Mouse (Mus musculus) embryonic facial prominence, embryonic 14.5 days (tissue): ENCODE data around the gene Lipc. TPM values are rescaled to one million over a fixed set of nuclear protein-coding genes. Genes with fewer than 3 reads are reported as not detected.
A peak's percentile ranks its signal among the peaks of the same experiment; 100 is the strongest.

Source experiments
- ATAC-seq: fragments of 200-750 bp; cut with Nextera tagmentation; 2 replicates; pipeline ENCODE4 v1.8.0; 2017; ENCODE audit warnings: low read depth, moderate number of reproducible peaks, moderate TSS enrichment
- DNase-seq: peaks from one replicate; pipeline ENCODE4 v3.0.0-alpha.2; 2015; ENCODE audit warnings: low spot score
- H3K27ac ChIP-seq: fragments of 300-500 bp; sonication (generic); replicated peaks from 2 replicates; pipeline ENCODE4 v1.5.1; 2014; ENCODE audit warnings: low read depth, mild to moderate bottlenecking, low read length, moderate library complexity
- H3K27me3 ChIP-seq: fragments of 300-500 bp; sonication (generic); replicated peaks from 2 replicates; pipeline ENCODE4 v1.6.1; 2014; ENCODE audit warnings: low read length; ENCODE audit not compliant: control insufficient read depth, insufficient read depth
- H3K36me3 ChIP-seq: fragments of 300-500 bp; sonication (generic); 2 replicates; pipeline ENCODE4 v1.6.1; 2014; ENCODE audit warnings: low read length, mixed read lengths; ENCODE audit not compliant: control insufficient read depth, insufficient read depth
- H3K4me1 ChIP-seq: fragments of 300-500 bp; sonication (generic); 2 replicates; pipeline ENCODE4 v1.6.1; 2014; ENCODE audit warnings: antibody characterized with exemption, low read length; ENCODE audit not compliant: control insufficient read depth, insufficient read depth
- H3K4me2 ChIP-seq: fragments of 300-500 bp; sonication (generic); 2 replicates; pipeline ENCODE4 v1.6.1; 2014; ENCODE audit warnings: low read depth, mild to moderate bottlenecking, low read length, moderate library complexity, mixed read lengths
- H3K4me3 ChIP-seq: fragments of 300-500 bp; sonication (generic); 2 replicates; pipeline ENCODE4 v1.5.1; 2014; ENCODE audit warnings: low read depth, mild to moderate bottlenecking, low read length
- H3K9ac ChIP-seq: fragments of 300-500 bp; sonication (generic); 2 replicates; pipeline ENCODE4 v1.6.1; 2014; ENCODE audit warnings: low read depth, mild to moderate bottlenecking, low read length, moderate library complexity, mixed read lengths
- H3K9me3 ChIP-seq: fragments of 300-500 bp; sonication (generic); 2 replicates; pipeline ENCODE4 v1.6.1; 2016; ENCODE audit warnings: low read length; ENCODE audit not compliant: control insufficient read depth
- WGBS: fragments of 180-500 bp; shearing (Covaris S2); extraction: QIAGEN DNeasy Blood & Tissue Kit; methylation state at CpG from one replicate; pipeline ENCODE4 v1.1.7; 2014; 5-methylcytosine and 5-hydroxymethylcytosine counted together
- polyA plus RNA-seq: library from polyadenylated mRNA; unstranded; fragments of >200 nt; fragmentation: Nextera tagmentation; extraction: Ambion mirVana; gene quantifications from 2 replicates; pipeline ENCODE4 v1.2.1, GENCODE M21; 2014

Lipc gene
- polyA plus RNA-seq, 1 experiment from 2014 or later: 0.79 TPM

GRCm38 (mm10) chr9:70838132-70838911 is 113.7 kb downstream of the Lipc start:
- H3K36me3 ChIP-seq: no peaks in the 10 kb centered on the region
- no peak for DNase-seq
- no peak for ATAC-seq
- no peak overlapping the region for H3K4me2 ChIP-seq
- H3K9ac ChIP-seq: no peak overlapping the region
- WGBS: 73% methylated on average over 9 of the region's 10 CpGs
- H3K4me1 ChIP-seq: peaks cover 11% of the 10 kb centered on the region
- H3K27me3 ChIP-seq: no peaks in the 10 kb centered on the region
- H3K9me3 ChIP-seq: no peaks in the 10 kb centered on the region
- H3K4me3 ChIP-seq: no peak overlapping the region
- H3K27ac ChIP-seq: no peak overlapping the region

GRCm38 (mm10) chr9:70834730-70835154 is 117.3 kb downstream of the Lipc start:
- WGBS: 38% methylated on average over 4 of the region's 4 CpGs
- Histone ChIP-seq H3K4me3 (no peak overlapping the region), H3K27ac (peak overlapping the region; percentile 39), H3K27me3 (no peaks in the 10 kb centered on the region), H3K4me1 (peaks cover 4% of the 10 kb centered on the region; the same call in 1 of the 2 replicates), H3K4me2 (no peak overlapping the region), H3K9me3 (no peaks in the 10 kb centered on the region), H3K36me3 (no peaks in the 10 kb centered on the region), H3K9ac (no peak overlapping the region)
- peak; percentile 90 for DNase-seq
- peak; percentile 44; the same call in 1 of the 2 replicates for ATAC-seq

GRCm38 (mm10) chr9:70834217-70834616 is 117.8 kb downstream of the Lipc start:
- Histone ChIP-seq H3K4me1 (peaks cover 4% of the 10 kb centered on the region; the same call in 1 of the 2 replicates), H3K4me2 (no peak overlapping the region), H3K9ac (no peak overlapping the region), H3K36me3 (no peaks in the 10 kb centered on the region), H3K9me3 (no peaks in the 10 kb centered on the region), H3K4me3 (no peak overlapping the region), H3K27me3 (no peaks in the 10 kb centered on the region), H3K27ac (peak overlapping the region; percentile 39)
- DNase-seq (no peak), ATAC-seq (no peak)
- 91% methylated on average over 3 of the region's 3 CpGs for WGBS

GRCm38 (mm10) chr9:70833111-70833908 is 118.7 kb downstream of the Lipc start:
- Histone ChIP-seq H3K9ac (no peak overlapping the region), H3K36me3 (no peaks in the 10 kb centered on the region), H3K9me3 (no peaks in the 10 kb centered on the region), H3K4me3 (no peak overlapping the region), H3K4me2 (no peak overlapping the region), H3K4me1 (peaks cover 4% of the 10 kb centered on the region; the same call in 1 of the 2 replicates), H3K27me3 (no peaks in the 10 kb centered on the region), H3K27ac (no peak overlapping the region)
- ATAC-seq (no peak), DNase-seq (no peak)
- 91% methylated on average over 6 of the region's 6 CpGs for WGBS

GRCm38 (mm10) chr9:70832231-70832630 is 119.8 kb downstream of the Lipc start:
- Histone ChIP-seq H3K4me3 (no peak overlapping the region), H3K9me3 (no peaks in the 10 kb centered on the region), H3K4me2 (no peak overlapping the region), H3K27ac (no peak overlapping the region), H3K9ac (no peak overlapping the region), H3K36me3 (no peaks in the 10 kb centered on the region), H3K4me1 (peaks cover 4% of the 10 kb centered on the region; the same call in 1 of the 2 replicates), H3K27me3 (no peaks in the 10 kb centered on the region)
- no peak for DNase-seq
- WGBS: 68% methylated on average over 7 of the region's 7 CpGs
- ATAC-seq: no peak

GRCm38 (mm10) chr9:70830844-70831529 is 121.0 kb downstream of the Lipc start:
- H3K9ac ChIP-seq: no peak overlapping the region
- H3K27me3 ChIP-seq: no peaks in the 10 kb centered on the region
- 70% methylated on average over 6 of the region's 6 CpGs for WGBS
- H3K4me2 ChIP-seq: no peak overlapping the region
- H3K27ac ChIP-seq: no peak overlapping the region
- ATAC-seq (no peak), DNase-seq (no peak)
- H3K36me3 ChIP-seq: no peaks in the 10 kb centered on the region
- H3K4me3 ChIP-seq: no peak overlapping the region
- peaks cover 4% of the 10 kb centered on the region; the same call in 1 of the 2 replicates for H3K4me1 ChIP-seq
- H3K9me3 ChIP-seq: no peaks in the 10 kb centered on the region

GRCm38 (mm10) chr9:70829784-70830488 is 122.1 kb downstream of the Lipc start:
- H3K4me1 ChIP-seq: peaks cover 4% of the 10 kb centered on the region; the same call in 1 of the 2 replicates
- no peak overlapping the region for H3K4me3 ChIP-seq
- H3K9ac ChIP-seq: no peak overlapping the region
- no peak for DNase-seq
- no peaks in the 10 kb centered on the region for H3K36me3 ChIP-seq
- 42% methylated on average over 7 of the region's 7 CpGs for WGBS
- ATAC-seq: no peak
- no peaks in the 10 kb centered on the region for H3K27me3 ChIP-seq
- no peak overlapping the region for H3K27ac ChIP-seq
- H3K9me3 ChIP-seq: no peaks in the 10 kb centered on the region
- H3K4me2 ChIP-seq: no peak overlapping the region

- Histone ChIP-seq H3K9me3 (no peaks in the 10 kb centered on the region), H3K36me3 (no peaks in the 10 kb centered on the region), H3K9ac (no peak overlapping the region), H3K27ac (no peak overlapping the region), H3K27me3 (no peaks in the 10 kb centered on the region), H3K4me1 (no peaks in the 10 kb centered on the region), H3K4me2 (no peak overlapping the region), H3K4me3 (no peak overlapping the region)
- DNase-seq (no peak), ATAC-seq (no peak)
- 69% methylated on average over 6 of the region's 6 CpGs for whole genome bisulfite sequencing
Measured at GRCm38 (mm10) chr9:70827911-70828310, 124.1 kb downstream of the Lipc start.
